In genomic region chr4:106848290-106849092, GRCm38 (mm10) we compare ENCODE assay signal across 8 mouse cellular contexts. TPM values are rescaled to one million over a fixed set of nuclear protein-coding genes. Genes with fewer than 3 reads are reported as not detected.
DNase-seq lines count a peak whose midpoint lies in the region; ATAC-seq and TF ChIP-seq lines count a peak whose summit lies in the region.

No protein-coding gene starts in this region.

- TF ChIP-seq POLR2A in lung, adult 2 months (IDR thresholded peaks at IDR 0.05; ENCODE audit: borderline replicate concordance, extremely low read depth, low read depth, low read length), result no peak

- TF ChIP-seq CTCF in lung, adult 2 months (IDR thresholded peaks at IDR 0.05; ENCODE audit: insufficient read depth, low read length), result no peak

- ATAC-seq in megakaryocyte, adult 5-6 weeks (ENCODE audit: poor library complexity, severe bottlenecking), result no peak

- peak; percentile 68 to 72 for DNase-seq in cerebellum, postnatal 25 days
- no peak for DNase-seq in hindbrain, embryonic 10.5 days (ENCODE audit: low spot score)
- peak; percentile 68 for DNase-seq in lung, adult 2 months
- DNase-seq in MN1 (ENCODE audit: low spot score), result no peak
- no peak for DNase-seq in urinary bladder, postnatal 10 days (ENCODE audit: low spot score)
- DNase-seq in testis, postnatal 14 days (ENCODE audit: low spot score), result no peak

- peaks cover 63% of the 10 kb centered on the region for H3K4me1 ChIP-seq in megakaryocyte, embryonic 14.5 days
- H3K4me1 ChIP-seq in hindbrain, embryonic 10.5 days (replicated peaks), result peaks cover 28% of the 10 kb centered on the region
- peaks cover 17% of the 10 kb centered on the region for H3K4me1 ChIP-seq in lung, adult 2 months (ENCODE audit: control insufficient read depth, insufficient read depth, low read length)

- H3K9me3 ChIP-seq in megakaryocyte, embryonic 14.5 days, result no peaks in the 10 kb centered on the region
- no peaks in the 10 kb centered on the region for H3K9me3 ChIP-seq in hindbrain, embryonic 10.5 days

- peak overlapping the region; percentile 90 for H3K27ac ChIP-seq in hindbrain, embryonic 10.5 days

- no peaks in the 10 kb centered on the region for H3K36me3 ChIP-seq in megakaryocyte, embryonic 14.5 days (replicated peaks; ENCODE audit: low read length)
- H3K36me3 ChIP-seq in hindbrain, embryonic 10.5 days, result no peaks in the 10 kb centered on the region

- H3K4me3 ChIP-seq in megakaryocyte, embryonic 14.5 days (replicated peaks), result peak overlapping the region; percentile 88
- peak overlapping the region; percentile 31; the same call in 1 of the 2 replicates for H3K4me3 ChIP-seq in hindbrain, embryonic 10.5 days
- H3K4me3 ChIP-seq in lung, adult 2 months (replicated peaks; ENCODE audit: extremely low read depth, low read depth, low read length), result no peak overlapping the region

- no peaks in the 10 kb centered on the region for H3K27me3 ChIP-seq in megakaryocyte, embryonic 14.5 days (replicated peaks)
- H3K27me3 ChIP-seq in hindbrain, embryonic 10.5 days (ENCODE audit: insufficient read depth, poor library complexity, severe bottlenecking), result no peaks in the 10 kb centered on the region

- WGBS in hindbrain, embryonic 10.5 days, result 50% methylated on average over 12 of the region's 12 CpGs
- WGBS in lung, adult 2 months, result 35% methylated on average over 12 of the region's 12 CpGs

RNA-seq across cellular contexts. Expression of gene Acot11, which starts 43.7 kb away (rescaled TPM):
- 1.4 and 2.2 TPM in 2 replicates for polyA plus RNA-seq in megakaryocyte, embryonic 14.5 days (2012; ENCODE audit: insufficient read depth, low replicate concordance)
- total RNA-seq in megakaryocyte, adult 5-6 weeks (2015), result 10.6 and 11.9 TPM in 2 replicates
- 9.6 and 10.9 TPM in 2 replicates for total RNA-seq in megakaryocyte, adult 5-6 weeks (2017)
- 1.8 and 2.2 TPM in 2 replicates for polyA plus RNA-seq in hindbrain, embryonic 10.5 days (2016; fragmentation: Nextera tagmentation; extraction: Ambion mirVana)
- 9.8 and 18.6 TPM in 2 replicates for polyA plus RNA-seq in lung, adult 2 months (2012; rRNA removed)

Comparison
In these comparisons a context has a peak if more than half of its experiments do, and no peak if none do; other contexts are left out.
1. DNase-seq: peak in cerebellum, postnatal 25 days (2 of 2) and lung, adult 2 months (single experiment); none in hindbrain, embryonic 10.5 days (single experiment), MN1 (single experiment), urinary bladder, postnatal 10 days (single experiment) and testis, postnatal 14 days (single experiment).